22 mouse cellular contexts compared by ENCODE assay signal in the genomic region with DNA sequence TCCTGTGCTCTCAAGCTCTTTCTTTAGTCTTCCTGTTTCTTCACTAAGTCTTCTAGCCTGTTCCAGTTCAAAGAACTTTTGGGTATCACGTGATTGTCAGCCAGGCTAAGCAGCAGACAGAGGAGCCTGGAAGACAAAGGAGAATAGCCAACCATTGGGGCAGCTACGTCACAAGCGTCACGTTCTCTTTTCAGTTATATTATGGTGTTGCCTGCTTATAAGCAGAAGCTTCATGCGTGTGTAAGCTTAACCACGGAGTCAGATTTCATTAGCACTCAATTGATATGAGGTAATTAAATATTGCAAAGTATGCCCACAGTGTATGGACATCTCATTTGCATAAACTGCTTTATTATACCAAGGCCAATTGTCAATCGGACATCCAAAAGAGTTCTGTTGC. TPM values are rescaled to one million over a fixed set of nuclear protein-coding genes. Genes with fewer than 3 reads are reported as not detected.
"Had no signal": no experiment of that assay in that cellular context is flagged by ENCODE, and none has a peak within 500 bp of the region (broad histone marks: within the 10 kb centered on the region; RNA-seq: fewer than 3 reads in every experiment).

No protein-coding gene starts in this region.

- H3K9ac ChIP-seq: intestine, embryonic 15.5 days; limb, embryonic 12.5 days; limb, embryonic 15.5 days; liver, embryonic 14.5 days; liver, postnatal 0 days; lung, embryonic 14.5 days; neural tube, embryonic 12.5 days; neural tube, embryonic 15.5 days had no signal

- H3K36me3 ChIP-seq: intestine, embryonic 15.5 days; limb, embryonic 12.5 days; limb, embryonic 15.5 days; neural tube, embryonic 12.5 days; neural tube, embryonic 15.5 days had no signal

- ATAC-seq: intestine, embryonic 15.5 days; liver, postnatal 0 days; lung, postnatal 0 days had no signal

- H3K4me2 ChIP-seq: intestine, embryonic 15.5 days; limb, embryonic 12.5 days; limb, embryonic 15.5 days; liver, embryonic 11.5 days; lung, embryonic 14.5 days; neural tube, embryonic 12.5 days; neural tube, embryonic 15.5 days had no signal

- H3K9me3 ChIP-seq: intestine, embryonic 15.5 days; limb, embryonic 15.5 days; neural tube, embryonic 12.5 days; neural tube, embryonic 15.5 days had no signal

- H3K27ac ChIP-seq: intestine, embryonic 15.5 days; limb, embryonic 12.5 days; limb, embryonic 15.5 days; liver, embryonic 14.5 days; neural tube, embryonic 12.5 days; neural tube, embryonic 15.5 days had no signal

- H3K4me1 ChIP-seq: intestine, embryonic 15.5 days; limb, embryonic 12.5 days; limb, embryonic 15.5 days; megakaryocyte, embryonic 14.5 days; neural tube, embryonic 12.5 days; neural tube, embryonic 15.5 days had no signal

- H3K4me3 ChIP-seq: intestine, embryonic 15.5 days; limb, embryonic 12.5 days; limb, embryonic 15.5 days; megakaryocyte, embryonic 14.5 days; neural tube, embryonic 12.5 days; neural tube, embryonic 15.5 days had no signal

- H3K27me3 ChIP-seq: intestine, embryonic 15.5 days; limb, embryonic 12.5 days; limb, embryonic 15.5 days; megakaryocyte, embryonic 14.5 days; neural tube, embryonic 12.5 days; neural tube, embryonic 15.5 days had no signal

- DNase-seq: kidney, adult 18-20 months; kidney, adult 9 months; kidney, postnatal 14 days; kidney, postnatal 4 days; left cerebral cortex, postnatal 4 days; liver, postnatal 0 days; lung, embryonic 14.5 days; lung, postnatal 36 days; thymus, postnatal 25 days had no signal

RNA-seq across cellular contexts. Expression of gene Ttc29, which starts 30.4 kb away (rescaled TPM):
- total RNA-seq: left cerebral cortex, postnatal 14 days had no signal
- polyA plus RNA-seq: intestine, embryonic 15.5 days; kidney, embryonic 16.5 days; limb, embryonic 12.5 days; liver, embryonic 11.5 days; liver, embryonic 14.5 days; liver, postnatal 0 days; lung, embryonic 14.5 days; neural tube, embryonic 12.5 days; small intestine, adult 2 months; spleen, adult 2 months had no signal
